Mouse (Mus musculus) lung, postnatal 0 days (tissue): ENCODE measurements around the gene Pard3. TPM values are rescaled to one million over a fixed set of nuclear protein-coding genes. Genes with fewer than 3 reads are reported as not detected.
A peak's percentile ranks its signal among the peaks of the same experiment; 100 is the strongest.

Experiments
- ATAC-seq: fragments of 200-750 bp; cut with Nextera tagmentation; 2 replicates; pipeline ENCODE4 v1.8.0; 2017; ENCODE audit warnings: moderate library complexity
- DNase-seq: peaks from one replicate; pipeline ENCODE4 v3.0.0-alpha.2; 2016; ENCODE audit warnings: low spot score
- H3K27ac ChIP-seq: fragments of 300-500 bp; sonication (generic); 2 replicates; pipeline ENCODE4 v1.5.1; 2014; ENCODE audit warnings: antibody characterized with exemption, mild to moderate bottlenecking, low read length, mixed read lengths
- H3K27me3 ChIP-seq: fragments of 300-500 bp; sonication (generic); replicated peaks from 2 replicates; pipeline ENCODE4 v1.6.1; 2014; ENCODE audit warnings: low read length, mixed read lengths; ENCODE audit not compliant: insufficient read depth
- H3K36me3 ChIP-seq: fragments of 300-500 bp; sonication (generic); 2 replicates; pipeline ENCODE4 v1.6.1; 2014; ENCODE audit warnings: low read length, mixed read lengths; ENCODE audit not compliant: insufficient read depth
- H3K4me1 ChIP-seq: fragments of 300-500 bp; sonication (generic); 2 replicates; pipeline ENCODE4 v1.6.1; 2014; ENCODE audit warnings: antibody characterized with exemption, low read depth, low read length, mixed read lengths; ENCODE audit not compliant: insufficient read depth
- H3K4me2 ChIP-seq: fragments of 300-500 bp; sonication (generic); replicated peaks from 2 replicates; pipeline ENCODE4 v1.6.1; 2014; ENCODE audit warnings: low read depth, mild to moderate bottlenecking, low read length, moderate library complexity, mixed read lengths
- H3K4me3 ChIP-seq: fragments of 300-500 bp; sonication (generic); 2 replicates; pipeline ENCODE4 v1.5.1; 2014; ENCODE audit warnings: low read depth, low read length
- H3K9ac ChIP-seq: fragments of 300-500 bp; sonication (generic); replicated peaks from 2 replicates; pipeline ENCODE4 v1.6.1; 2014; ENCODE audit warnings: low read depth, mild to moderate bottlenecking
- H3K9me3 ChIP-seq: fragments of 300-500 bp; sonication (generic); 2 replicates; pipeline ENCODE4 v1.6.1; 2016; ENCODE audit warnings: low read length, mixed read lengths
- CTCF ChIP-seq: IDR thresholded peaks from 2 replicates; pipeline ENCODE4 v1.5.1; 2016; ENCODE audit warnings: antibody characterized with exemption, mild to moderate bottlenecking
- EP300 ChIP-seq: IDR thresholded peaks from 2 replicates; pipeline ENCODE4 v1.6.1; 2016; ENCODE audit warnings: antibody characterized with exemption, mild to moderate bottlenecking, control low read depth
- WGBS: fragments of 180-500 bp; shearing (Covaris S2); extraction: QIAGEN DNeasy Blood & Tissue Kit; methylation state at CpG from one replicate; pipeline ENCODE4 v1.1.7; 2014; 5-methylcytosine and 5-hydroxymethylcytosine counted together
- polyA plus RNA-seq: library from polyadenylated mRNA; unstranded; fragments of >200 nt; fragmentation: Nextera tagmentation; extraction: Ambion mirVana; gene quantifications from 2 replicates; pipeline ENCODE4 v1.2.1, GENCODE M21; 2015

Gene Pard3
- polyA plus RNA-seq, 1 experiment from 2014 or later: 13.2 TPM

DNA sequence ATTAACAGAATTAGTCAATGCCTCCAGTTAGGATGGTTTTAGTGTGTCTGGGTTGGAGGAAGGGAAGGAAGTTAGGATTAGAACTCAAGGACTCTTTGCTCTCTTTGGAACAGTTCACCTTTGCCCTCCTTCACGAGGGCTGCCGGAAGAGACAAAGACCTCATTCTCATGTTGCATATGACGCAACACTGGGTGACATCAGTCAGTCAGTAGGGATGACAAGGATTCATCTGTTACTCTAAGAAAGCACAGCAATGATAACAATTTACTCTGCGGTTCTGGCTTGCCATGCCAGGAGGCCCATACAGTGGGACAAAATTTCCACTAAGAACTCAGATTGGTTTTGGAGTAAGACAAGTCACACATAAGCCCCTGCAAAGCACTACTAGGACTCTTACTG, 187.1 kb downstream of the Pard3 start:
- WGBS: 38% methylated on average over 4 of the region's 4 CpGs
- TF ChIP-seq CTCF (no peak), EP300 (no peak)
- DNase-seq (no peak), ATAC-seq (no peak)
- Histone ChIP-seq H3K36me3 (no peaks in the 10 kb centered on the region), H3K4me2 (no peak overlapping the region), H3K9ac (no peak overlapping the region), H3K4me3 (no peak overlapping the region), H3K9me3 (no peaks in the 10 kb centered on the region), H3K27ac (no peak overlapping the region), H3K4me1 (no peaks in the 10 kb centered on the region; the same call in 1 of the 2 replicates), H3K27me3 (no peaks in the 10 kb centered on the region)

DNA sequence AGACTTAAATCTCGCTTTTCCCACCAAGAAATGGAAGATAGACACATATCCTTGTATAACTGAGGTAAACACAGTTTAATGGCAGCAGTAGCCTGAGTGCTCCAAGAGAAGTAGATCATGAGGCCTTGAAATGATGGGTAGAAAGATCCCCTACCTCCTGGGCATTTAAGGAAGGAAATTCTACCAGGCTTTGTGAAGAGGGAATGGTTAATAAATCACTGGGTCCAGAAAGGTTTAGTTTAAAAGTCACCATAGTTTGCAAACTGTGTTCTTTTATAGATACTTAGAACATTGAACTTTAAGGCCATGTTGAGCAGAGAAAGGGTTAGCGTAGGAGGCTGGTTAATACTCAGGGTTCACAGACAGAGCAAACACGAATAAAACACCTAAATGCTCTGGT, 187.8 kb downstream of the Pard3 start:
- H3K4me3 ChIP-seq: no peak overlapping the region
- 91% methylated on average over 3 of the region's 3 CpGs for WGBS
- H3K27ac ChIP-seq: no peak overlapping the region
- no peak for TF ChIP-seq EP300
- TF ChIP-seq CTCF: no peak
- no peak overlapping the region for H3K4me2 ChIP-seq
- no peaks in the 10 kb centered on the region for H3K27me3 ChIP-seq
- ATAC-seq (no peak), DNase-seq (no peak)
- H3K9ac ChIP-seq: no peak overlapping the region
- H3K4me1 ChIP-seq: no peaks in the 10 kb centered on the region; the same call in 1 of the 2 replicates
- H3K36me3 ChIP-seq: no peaks in the 10 kb centered on the region
- H3K9me3 ChIP-seq: no peaks in the 10 kb centered on the region

DNA sequence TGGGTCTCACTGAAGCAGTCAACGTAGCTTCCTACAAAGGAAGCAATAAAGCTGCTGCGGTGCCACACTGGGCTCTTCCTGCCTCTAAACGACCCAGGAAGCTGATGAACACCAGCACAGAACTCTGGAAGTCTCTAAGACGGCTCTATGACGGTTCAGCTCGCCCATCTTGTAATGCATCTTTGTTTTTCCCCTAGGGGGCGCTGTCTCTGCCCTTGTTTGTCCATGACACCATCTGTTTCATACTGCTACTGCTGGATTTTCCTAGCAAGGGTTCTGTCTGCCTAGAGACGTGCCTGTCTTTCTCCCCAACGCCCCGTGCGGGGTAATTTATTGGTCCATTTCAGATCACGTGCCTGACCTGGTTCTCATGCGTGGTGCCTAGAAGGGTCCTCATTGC, 188.3 kb downstream of the Pard3 start:
- no peaks in the 10 kb centered on the region for H3K9me3 ChIP-seq
- no peaks in the 10 kb centered on the region for H3K36me3 ChIP-seq
- ATAC-seq: no peak
- no peak for DNase-seq
- TF ChIP-seq CTCF (peak; percentile 42), EP300 (no peak)
- no peaks in the 10 kb centered on the region for H3K27me3 ChIP-seq
- no peak overlapping the region for H3K4me3 ChIP-seq
- 83% methylated on average over 13 of the region's 13 CpGs for WGBS
- no peaks in the 10 kb centered on the region; the same call in 1 of the 2 replicates for H3K4me1 ChIP-seq
- H3K4me2 ChIP-seq: no peak overlapping the region
- H3K27ac ChIP-seq: no peak overlapping the region
- H3K9ac ChIP-seq: no peak overlapping the region

DNA sequence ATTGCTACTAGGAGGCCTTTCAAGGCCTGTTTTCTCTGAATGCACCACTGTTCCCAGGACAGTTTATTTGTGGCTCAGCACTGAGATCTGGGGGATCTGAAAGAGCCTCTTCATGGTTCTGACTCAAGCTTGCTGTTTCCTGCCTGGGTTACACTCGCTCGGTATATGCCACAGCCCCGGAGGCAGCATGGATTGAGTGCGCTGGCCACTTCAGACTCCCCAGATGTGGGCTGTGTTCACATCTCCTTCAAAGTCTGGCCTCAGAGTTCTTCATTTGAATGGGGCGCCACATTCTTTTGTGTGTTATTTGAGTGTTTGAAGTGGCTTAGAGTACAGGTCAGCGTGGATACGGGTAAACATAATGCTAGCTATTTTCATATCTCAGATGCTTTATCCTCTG, 190.9 kb downstream of the Pard3 start:
- no peak overlapping the region for H3K4me2 ChIP-seq
- 0 out of 2 replicates have a peak, but pooled peaks have one; percentile 36 for TF ChIP-seq EP300
- no peak for TF ChIP-seq CTCF
- H3K4me1 ChIP-seq: no peaks in the 10 kb centered on the region; the same call in 1 of the 2 replicates
- H3K9ac ChIP-seq: no peak overlapping the region
- no peaks in the 10 kb centered on the region for H3K27me3 ChIP-seq
- WGBS: 63% methylated on average over 7 of the region's 7 CpGs
- ATAC-seq (peak; percentile 92), DNase-seq (peak; percentile 71)
- H3K27ac ChIP-seq: no peak overlapping the region
- H3K36me3 ChIP-seq: no peaks in the 10 kb centered on the region
- H3K4me3 ChIP-seq: no peak overlapping the region
- H3K9me3 ChIP-seq: no peaks in the 10 kb centered on the region

DNA sequence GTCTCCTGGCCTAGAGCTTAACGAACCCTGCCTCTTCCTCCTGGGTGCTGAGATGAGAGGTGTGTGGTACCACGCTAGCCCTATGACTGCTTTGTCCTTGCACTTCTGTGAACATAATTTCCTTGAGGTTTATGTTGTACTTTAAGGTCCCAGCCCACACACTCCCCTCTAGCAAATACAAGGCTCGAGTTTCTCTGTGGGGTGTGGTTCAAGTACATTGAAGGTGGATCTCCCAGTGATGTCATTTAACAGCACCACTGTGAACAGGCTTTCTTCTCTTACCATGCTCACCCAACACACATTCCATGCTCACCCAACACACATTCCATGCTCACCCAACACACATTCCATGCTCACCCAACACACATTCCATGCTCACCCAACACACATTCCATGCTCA, 193.4 kb downstream of the Pard3 start:
- no peak for ATAC-seq
- Histone ChIP-seq H3K9ac (no peak overlapping the region), H3K27ac (no peak overlapping the region), H3K27me3 (no peaks in the 10 kb centered on the region), H3K36me3 (no peaks in the 10 kb centered on the region), H3K4me3 (no peak overlapping the region), H3K9me3 (no peaks in the 10 kb centered on the region), H3K4me2 (no peak overlapping the region), H3K4me1 (no peaks in the 10 kb centered on the region; the same call in 1 of the 2 replicates)
- 77% methylated on average over 3 of the region's 3 CpGs for WGBS
- no peak for DNase-seq
- TF ChIP-seq CTCF (no peak), EP300 (no peak)

DNA sequence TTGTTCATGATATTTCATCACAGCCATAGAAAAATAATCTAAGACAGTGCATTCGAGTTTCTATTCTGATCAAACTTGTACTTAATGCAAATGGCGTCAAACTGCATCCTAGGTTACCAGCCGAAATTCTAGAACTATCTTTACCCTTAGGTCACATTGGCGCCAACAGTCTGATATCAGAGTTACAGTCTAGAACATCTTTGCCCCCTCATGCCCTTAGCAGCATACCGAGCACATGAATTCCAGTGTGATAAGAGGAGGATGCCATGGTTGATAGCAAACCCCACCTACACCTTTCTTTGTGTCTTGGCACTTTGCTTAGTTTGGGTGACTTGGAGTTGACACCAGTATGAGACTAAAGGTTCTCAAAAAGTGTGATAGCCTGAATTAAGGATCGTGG, 197.4 kb downstream of the Pard3 start:
- H3K4me2 ChIP-seq: no peak overlapping the region
- H3K27me3 ChIP-seq: no peaks in the 10 kb centered on the region
- H3K4me1 ChIP-seq: no peaks in the 10 kb centered on the region
- H3K4me3 ChIP-seq: no peak overlapping the region
- no peaks in the 10 kb centered on the region for H3K9me3 ChIP-seq
- no peak overlapping the region for H3K27ac ChIP-seq
- DNase-seq: no peak
- no peak overlapping the region for H3K9ac ChIP-seq
- no peak for ATAC-seq
- TF ChIP-seq EP300: no peak
- no peak for TF ChIP-seq CTCF
- 86% methylated on average over 6 of the region's 6 CpGs for WGBS
- H3K36me3 ChIP-seq: no peaks in the 10 kb centered on the region

GRCm38 (mm10) chr8:127262026-127262425, 198.3 kb downstream of the Pard3 start:
- Histone ChIP-seq H3K4me3 (no peak overlapping the region), H3K27ac (no peak overlapping the region), H3K9me3 (no peaks in the 10 kb centered on the region), H3K4me1 (no peaks in the 10 kb centered on the region), H3K27me3 (no peaks in the 10 kb centered on the region), H3K9ac (no peak overlapping the region), H3K36me3 (no peaks in the 10 kb centered on the region), H3K4me2 (no peak overlapping the region)
- TF ChIP-seq EP300 (no peak), CTCF (no peak)
- DNase-seq (peak; percentile 24), ATAC-seq (no peak)
- WGBS: 61% methylated on average over 7 of the region's 7 CpGs
